Mouse (Mus musculus): ENCODE measurements around the gene Arhgap6.

DNA sequence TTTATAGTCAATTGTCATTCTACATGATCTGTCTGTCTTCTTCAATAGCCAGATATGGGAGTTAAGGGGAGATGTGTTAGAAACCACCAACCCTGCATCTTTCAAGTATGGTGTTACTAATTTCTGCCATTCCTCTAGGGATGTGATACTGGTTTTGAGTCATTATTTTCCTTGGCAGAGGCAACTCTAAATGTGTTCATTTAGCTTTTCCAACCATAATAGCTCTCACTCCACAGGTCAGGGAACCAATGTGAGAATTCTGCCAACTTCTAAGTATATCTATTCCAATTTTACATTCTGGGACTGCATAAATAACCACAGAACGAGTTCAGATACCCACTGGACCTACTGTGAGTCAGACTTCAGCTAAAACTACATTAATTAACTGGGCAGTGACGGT lies 47.9 kb upstream of the Arhgap6 start:
- TF ChIP-seq CTCF (IDR thresholded peaks at IDR 0.05; ENCODE audit: borderline replicate concordance, insufficient read depth, low read depth, low read length) (no peak), POLR2A (IDR thresholded peaks at IDR 0.05; ENCODE audit: borderline replicate concordance, insufficient read depth, low read length) (no peak)
